Mouse (Mus musculus) lung, postnatal 0 days (tissue): ENCODE results near the gene Irf8.

Experiments
- CTCF ChIP-seq: IDR thresholded peaks from 2 replicates; pipeline ENCODE4 v1.5.1; 2016; ENCODE audit warnings: antibody characterized with exemption, mild to moderate bottlenecking
- EP300 ChIP-seq: IDR thresholded peaks from 2 replicates; pipeline ENCODE4 v1.6.1; 2016; ENCODE audit warnings: antibody characterized with exemption, mild to moderate bottlenecking, control low read depth

DNA sequence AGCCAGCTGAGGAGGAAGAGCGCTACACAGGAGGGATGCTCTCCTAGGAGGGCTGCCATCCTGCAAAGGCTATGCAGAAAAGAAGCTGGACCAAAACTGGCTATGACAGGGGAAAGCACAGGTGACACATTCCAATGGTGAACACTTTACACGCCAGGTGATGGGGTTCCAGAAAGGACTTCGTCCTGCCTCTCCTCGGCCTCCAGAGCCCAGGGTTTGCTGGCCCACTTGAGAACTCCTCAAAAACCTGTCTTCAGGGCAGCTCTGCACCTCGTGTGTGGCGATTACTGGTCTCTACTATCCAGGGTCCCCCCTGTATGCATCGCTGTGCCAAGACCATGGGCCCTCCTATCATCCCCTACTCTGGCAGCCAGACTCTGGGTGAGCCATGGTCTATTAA lies 47.6 kb upstream of the Irf8 start:
- TF ChIP-seq CTCF (no peak), EP300 (no peak)
